Mouse (Mus musculus): Measurements from ENCODE around the gene Gm17535.
A peak's percentile ranks its signal among the peaks of the same experiment; 100 is the strongest.
"Not testable (repeated sequence)": the region's sequence is repeated elsewhere in the genome, so short reads cannot be mapped to it uniquely, and the experiment has no call there.

Gene Gm17535

GRCm38 (mm10) chr9:3024912-3025467 lies 9.4 kb upstream of the Gm17535 start, which contains the start of gene Gm10717:
Gene Gm10717, plus strand, starts transcription at chr9:3025417.
- not testable (repeated sequence) for DNase-seq (ENCODE audit: low spot score)

DNA sequence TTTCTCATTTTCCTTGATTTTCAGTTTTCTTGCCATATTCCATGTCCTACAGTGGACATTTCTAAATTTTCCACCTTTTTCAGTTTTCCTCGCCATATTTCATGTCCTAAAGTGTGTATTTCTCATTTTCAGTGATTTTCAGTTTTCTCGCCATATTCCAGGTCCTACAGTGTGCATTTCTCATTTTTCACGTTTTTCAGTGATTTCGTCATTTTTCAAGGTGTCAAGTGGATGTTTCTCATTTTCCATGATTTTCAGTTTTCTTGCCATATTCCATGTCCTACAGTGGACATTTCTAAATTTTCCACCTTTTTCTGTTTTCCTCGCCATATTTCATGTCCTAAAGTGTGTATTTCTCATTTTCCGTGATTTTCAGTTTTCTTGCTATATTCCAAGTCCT lies 8.7 kb upstream of the Gm17535 start:
- not testable (repeated sequence) for DNase-seq (ENCODE audit: low spot score)

- DNase-seq (ENCODE audit: low spot score): not testable (repeated sequence)
These were observed 8.3 kb upstream of the Gm17535 start for GRCm38 (mm10) chr9:3026136-3026535.

GRCm38 (mm10) chr9:3026741-3027140 lies 7.7 kb upstream of the Gm17535 start:
- DNase-seq (ENCODE audit: low spot score): not testable (repeated sequence)

DNA sequence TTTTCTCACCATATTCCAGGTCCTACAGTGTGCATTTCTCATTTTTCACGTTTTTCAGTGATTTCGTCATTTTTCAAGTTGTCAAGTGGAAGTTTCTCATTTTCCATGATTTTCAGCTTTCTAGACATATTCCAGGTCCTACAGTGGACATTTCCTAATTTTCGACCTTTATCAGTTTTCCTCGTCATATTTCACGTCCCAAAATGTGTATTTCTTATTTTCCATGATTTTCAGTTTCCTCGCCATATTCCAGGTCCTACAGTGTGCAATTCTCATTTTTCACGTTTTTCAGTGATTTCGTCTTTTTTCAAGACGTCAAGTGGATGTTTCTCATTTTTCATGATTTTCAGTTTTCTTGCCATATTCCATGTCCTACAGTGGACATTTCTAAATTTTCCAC lies 7.2 kb upstream of the Gm17535 start:
- DNase-seq (ENCODE audit: low spot score): peak; percentile 57

DNA sequence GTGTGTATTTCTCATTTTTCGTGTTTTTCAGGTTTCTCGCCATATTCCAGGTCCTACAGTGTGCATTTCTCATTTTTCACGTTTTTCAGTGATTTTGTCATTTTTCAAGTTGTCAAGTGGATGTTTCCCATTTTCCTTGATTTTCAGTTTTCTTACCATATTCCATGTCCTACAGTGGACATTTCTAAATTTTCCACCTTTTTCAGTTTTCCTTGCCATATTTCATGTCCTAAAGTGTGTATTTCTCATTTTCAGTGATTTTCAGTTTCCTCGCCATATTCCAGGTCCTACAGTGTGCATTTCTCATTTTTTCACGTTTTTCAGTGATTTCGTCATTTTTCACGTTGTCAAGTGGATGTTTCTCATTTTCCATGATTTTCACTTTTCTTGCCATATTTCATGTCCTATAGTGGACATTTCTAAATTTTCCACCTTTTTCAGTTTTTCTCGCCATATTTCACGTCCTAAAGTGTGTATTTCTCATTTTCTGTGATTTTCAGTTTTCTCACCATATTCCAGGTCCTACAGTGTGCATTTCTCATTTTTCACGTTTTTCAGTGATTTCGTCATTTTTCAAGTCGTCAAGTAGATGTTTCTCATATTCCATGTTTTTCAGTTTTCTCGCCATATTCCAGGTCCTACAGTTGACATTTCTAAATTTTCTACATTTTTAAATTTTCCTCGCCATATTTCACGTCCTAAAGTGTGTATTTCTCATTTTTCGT lies 5.0 kb upstream of the Gm17535 start:
- not testable (repeated sequence) for DNase-seq (ENCODE audit: low spot score)

GRCm38 (mm10) chr9:3030677-3031318 lies 3.6 kb upstream of the Gm17535 start:
- DNase-seq (ENCODE audit: low spot score): peak; percentile 82

DNA sequence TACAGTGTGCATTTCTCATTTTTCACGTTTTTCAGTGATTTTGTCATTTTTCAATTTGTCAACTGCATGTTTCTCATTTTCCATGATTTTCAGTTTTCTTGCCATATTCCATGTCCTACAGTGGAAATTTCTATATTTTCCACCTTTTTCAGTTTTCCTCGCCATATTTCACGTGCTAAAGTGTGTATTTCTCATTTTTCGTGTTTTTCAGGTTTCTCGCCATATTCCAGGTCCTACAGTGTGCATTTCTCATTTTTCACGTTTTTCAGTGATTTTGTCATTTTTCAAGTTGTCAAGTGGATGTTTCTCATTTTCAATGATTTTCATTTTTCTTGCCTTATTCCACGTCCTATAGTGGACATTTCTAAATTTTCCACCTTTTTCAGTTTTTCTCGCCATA lies 2.2 kb downstream of the Gm17535 start, which contains the start of gene Gm10715:
TSS of gene Gm10715 (plus strand) at position 301 of the 400 bp plus-strand sequence.
- not testable (repeated sequence) for DNase-seq (ENCODE audit: low spot score)

DNA sequence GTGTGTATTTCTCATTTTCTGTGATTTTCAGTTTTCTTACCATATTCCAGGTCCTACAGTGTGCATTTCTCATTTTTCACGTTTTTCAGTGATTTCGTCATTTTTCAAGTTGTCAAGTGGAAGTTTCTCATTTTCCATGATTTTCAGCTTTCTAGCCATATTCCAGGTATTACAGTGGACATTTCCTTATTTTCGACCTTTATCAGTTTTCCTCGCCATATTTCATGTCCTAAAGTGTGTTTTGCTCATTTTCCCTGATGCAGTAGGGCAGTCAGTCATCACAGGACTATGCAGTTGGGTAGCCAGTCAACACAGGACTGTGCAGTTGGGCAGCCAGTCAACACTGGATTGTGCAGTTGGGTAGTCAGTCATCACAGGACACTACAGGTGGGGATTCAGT lies 3.8 kb downstream of the Gm17535 start:
- peak; percentile 1 for DNase-seq (ENCODE audit: low spot score)
